Mouse (Mus musculus): ENCODE measurements around the gene Hlcs. TPM values are rescaled to one million over a fixed set of nuclear protein-coding genes. Genes with fewer than 3 reads are reported as not detected.

Gene Hlcs
- polyA plus RNA-seq, 1 experiment, result 12.6 TPM

DNA sequence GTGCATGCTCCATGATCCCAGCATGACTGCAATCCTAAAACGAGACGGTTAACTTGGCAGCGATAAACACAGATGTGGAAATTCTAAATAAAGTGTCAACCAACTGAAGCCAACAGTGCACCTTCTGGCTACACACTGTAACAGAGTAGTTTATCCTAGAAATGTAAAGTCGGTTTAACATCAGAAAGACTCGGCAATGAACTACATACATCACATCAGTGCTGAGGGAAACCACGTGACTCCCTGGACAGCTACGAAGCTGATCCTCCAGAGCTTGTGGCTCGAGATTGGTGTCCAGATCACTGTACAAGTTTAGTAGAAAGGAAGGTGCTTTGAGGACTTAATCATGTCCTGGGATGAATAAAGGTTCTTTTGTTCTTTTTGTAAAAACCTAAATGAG lies 155.6 kb downstream of the Hlcs start:
- Histone ChIP-seq H3K27ac (ENCODE audit: insufficient read depth, low read length) (no peak overlapping the region), H3K27me3 (ENCODE audit: control insufficient read depth, insufficient read depth, low read length, poor library complexity, severe bottlenecking) (no peaks in the 10 kb centered on the region), H3K9ac (ENCODE audit: low read depth, poor library complexity, severe bottlenecking) (no peak overlapping the region), H3K4me1 (ENCODE audit: control insufficient read depth, insufficient read depth, low read length) (peaks cover 2% of the 10 kb centered on the region), H3K4me3 (ENCODE audit: low read depth, low read length) (no peak overlapping the region), H3K9me3 (replicated peaks; ENCODE audit: control insufficient read depth, insufficient read depth, low read length, poor library complexity, severe bottlenecking) (no peaks in the 10 kb centered on the region), H3K36me3 (ENCODE audit: control insufficient read depth, insufficient read depth, low read length, poor library complexity, severe bottlenecking) (no peaks in the 10 kb centered on the region)
- TF ChIP-seq EP300 (IDR thresholded peaks at IDR 0.05; ENCODE audit: insufficient read depth, low read depth, low read length) (no peak), POLR2A (IDR thresholded peaks at IDR 0.05; ENCODE audit: insufficient read depth, low read length) (no peak), CTCF (IDR thresholded peaks at IDR 0.05; ENCODE audit: low read depth, low read length) (no peak)

DNA sequence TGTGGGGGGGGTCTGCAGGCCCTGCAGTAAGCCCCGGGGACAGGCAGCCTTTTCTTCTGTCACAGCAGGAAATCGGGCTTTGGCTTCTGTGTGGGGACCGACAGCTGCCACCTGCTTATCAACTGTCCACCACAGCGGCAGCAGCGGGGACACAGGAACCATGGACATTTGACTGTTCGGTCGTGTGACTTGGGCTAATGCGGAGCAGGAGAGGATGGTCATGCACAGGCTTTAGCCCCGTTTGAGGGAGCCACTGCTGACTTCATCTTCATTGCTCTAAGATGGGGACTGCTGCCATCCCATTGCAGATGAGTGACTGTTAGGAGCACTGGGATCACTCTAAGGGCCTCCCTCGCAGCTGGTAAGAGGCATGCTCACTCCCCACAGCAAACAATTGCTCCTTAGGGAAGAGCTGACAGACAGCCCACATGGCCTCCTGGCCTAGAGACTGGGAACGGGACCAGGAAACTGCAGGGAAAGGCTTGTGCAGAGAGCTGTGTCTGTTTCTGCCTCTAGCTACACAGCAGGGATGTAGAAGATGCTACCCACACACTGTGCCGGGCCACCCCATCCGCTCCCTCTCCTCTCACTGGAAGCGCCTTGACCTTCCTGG lies 158.2 kb downstream of the Hlcs start:
- Histone ChIP-seq H3K4me1 (ENCODE audit: control insufficient read depth, insufficient read depth, low read length) (no peaks in the 10 kb centered on the region), H3K36me3 (ENCODE audit: control insufficient read depth, insufficient read depth, low read length, poor library complexity, severe bottlenecking) (no peaks in the 10 kb centered on the region), H3K4me3 (ENCODE audit: low read depth, low read length) (no peak overlapping the region), H3K27ac (ENCODE audit: insufficient read depth, low read length) (no peak overlapping the region), H3K9me3 (replicated peaks; ENCODE audit: control insufficient read depth, insufficient read depth, low read length, poor library complexity, severe bottlenecking) (no peaks in the 10 kb centered on the region), H3K27me3 (ENCODE audit: control insufficient read depth, insufficient read depth, low read length, poor library complexity, severe bottlenecking) (no peaks in the 10 kb centered on the region), H3K9ac (ENCODE audit: low read depth, poor library complexity, severe bottlenecking) (no peak overlapping the region)
- no peak for TF ChIP-seq POLR2A (IDR thresholded peaks at IDR 0.05; ENCODE audit: insufficient read depth, low read length)
- TF ChIP-seq CTCF (IDR thresholded peaks at IDR 0.05; ENCODE audit: low read depth, low read length), result no peak
- TF ChIP-seq EP300 (IDR thresholded peaks at IDR 0.05; ENCODE audit: insufficient read depth, low read depth, low read length), result no peak

DNA sequence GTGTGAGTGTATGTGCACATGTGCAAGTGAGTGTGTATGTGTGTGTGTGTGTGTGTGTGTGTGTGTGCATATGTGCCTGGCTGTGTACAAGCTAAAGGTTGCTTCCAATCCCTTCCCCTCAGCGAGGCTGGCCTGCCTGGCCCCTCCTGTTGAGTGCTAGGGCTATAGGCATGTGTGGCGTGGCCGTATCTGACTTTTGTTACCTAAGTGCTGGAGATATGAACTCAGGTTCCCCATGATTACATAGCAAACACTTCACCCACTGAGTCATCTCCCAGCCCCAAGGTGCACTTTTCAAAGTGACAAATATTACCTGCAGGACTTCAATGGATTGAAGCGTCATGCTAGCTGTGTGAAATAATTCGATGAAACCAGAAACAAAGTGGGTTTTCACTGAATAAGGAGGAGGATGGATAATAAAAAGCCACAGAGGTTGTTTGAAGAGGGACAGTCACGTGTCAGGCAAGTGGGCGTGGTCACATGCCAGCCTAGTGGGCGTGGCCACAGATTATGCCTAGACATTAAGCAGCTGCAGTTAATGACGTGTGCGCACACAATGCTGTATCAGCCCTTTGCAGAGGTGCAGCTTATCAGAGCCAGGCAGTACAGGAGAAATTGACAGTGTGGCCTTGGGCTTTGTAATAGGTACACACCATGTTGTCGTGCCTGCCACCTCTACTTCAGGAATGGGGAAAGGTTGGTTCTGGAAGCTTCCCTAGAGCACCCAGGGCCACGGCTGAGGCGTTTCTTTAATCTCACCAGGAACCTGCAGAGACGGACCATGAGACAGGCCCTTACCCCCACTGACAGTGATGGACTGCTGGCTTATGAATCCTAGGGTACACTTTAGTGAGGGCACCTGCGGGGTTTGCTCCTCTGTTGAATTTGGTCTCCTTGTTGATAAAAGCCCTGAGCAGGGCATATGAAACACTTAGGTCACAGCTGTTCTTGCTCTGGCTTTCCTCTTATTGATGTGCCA lies 163.0 kb downstream of the Hlcs start:
- Histone ChIP-seq H3K9me3 (replicated peaks; ENCODE audit: control insufficient read depth, insufficient read depth, low read length, poor library complexity, severe bottlenecking) (no peaks in the 10 kb centered on the region), H3K4me1 (ENCODE audit: control insufficient read depth, insufficient read depth, low read length) (peaks cover 2% of the 10 kb centered on the region), H3K36me3 (ENCODE audit: control insufficient read depth, insufficient read depth, low read length, poor library complexity, severe bottlenecking) (no peaks in the 10 kb centered on the region), H3K9ac (ENCODE audit: low read depth, poor library complexity, severe bottlenecking) (no peak overlapping the region), H3K4me3 (ENCODE audit: low read depth, low read length) (no peak overlapping the region), H3K27me3 (ENCODE audit: control insufficient read depth, insufficient read depth, low read length, poor library complexity, severe bottlenecking) (no peaks in the 10 kb centered on the region), H3K27ac (ENCODE audit: insufficient read depth, low read length) (no peak overlapping the region)
- TF ChIP-seq POLR2A (IDR thresholded peaks at IDR 0.05; ENCODE audit: insufficient read depth, low read length), result no peak
- TF ChIP-seq EP300 (IDR thresholded peaks at IDR 0.05; ENCODE audit: insufficient read depth, low read depth, low read length), result no peak
- TF ChIP-seq CTCF (IDR thresholded peaks at IDR 0.05; ENCODE audit: low read depth, low read length), result no peak

DNA sequence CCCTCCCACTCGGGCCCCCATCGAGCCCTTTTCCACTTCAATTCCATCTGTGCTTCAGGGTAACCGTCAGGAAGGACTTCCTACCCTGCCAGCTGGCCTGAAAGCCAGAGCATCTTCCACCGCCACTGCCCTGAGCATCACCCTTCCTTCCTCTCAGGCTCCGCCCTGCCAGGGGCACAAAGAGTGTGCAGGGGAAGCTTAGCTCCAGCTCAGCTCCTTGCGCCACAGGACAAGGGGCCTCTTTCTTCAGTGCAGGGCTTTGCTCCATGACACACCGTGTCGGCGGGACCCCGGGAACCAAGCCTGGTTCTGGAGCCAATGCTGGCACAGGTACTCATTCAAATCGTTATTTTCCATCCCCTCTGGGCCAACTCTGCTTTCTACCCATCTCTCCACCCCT lies 165.2 kb downstream of the Hlcs start:
- H3K27me3 ChIP-seq (ENCODE audit: control insufficient read depth, insufficient read depth, low read length, poor library complexity, severe bottlenecking), result no peaks in the 10 kb centered on the region
- no peak overlapping the region for H3K9ac ChIP-seq (ENCODE audit: low read depth, poor library complexity, severe bottlenecking)
- no peaks in the 10 kb centered on the region for H3K9me3 ChIP-seq (replicated peaks; ENCODE audit: control insufficient read depth, insufficient read depth, low read length, poor library complexity, severe bottlenecking)
- TF ChIP-seq EP300 (IDR thresholded peaks at IDR 0.05; ENCODE audit: insufficient read depth, low read depth, low read length) (no peak), POLR2A (IDR thresholded peaks at IDR 0.05; ENCODE audit: insufficient read depth, low read length) (no peak), CTCF (IDR thresholded peaks at IDR 0.05; ENCODE audit: low read depth, low read length) (no peak)
- H3K27ac ChIP-seq (ENCODE audit: insufficient read depth, low read length), result no peak overlapping the region
- H3K4me1 ChIP-seq (ENCODE audit: control insufficient read depth, insufficient read depth, low read length), result peaks cover 2% of the 10 kb centered on the region
- H3K4me3 ChIP-seq (ENCODE audit: low read depth, low read length), result no peak overlapping the region
- H3K36me3 ChIP-seq (ENCODE audit: control insufficient read depth, insufficient read depth, low read length, poor library complexity, severe bottlenecking), result no peaks in the 10 kb centered on the region

DNA sequence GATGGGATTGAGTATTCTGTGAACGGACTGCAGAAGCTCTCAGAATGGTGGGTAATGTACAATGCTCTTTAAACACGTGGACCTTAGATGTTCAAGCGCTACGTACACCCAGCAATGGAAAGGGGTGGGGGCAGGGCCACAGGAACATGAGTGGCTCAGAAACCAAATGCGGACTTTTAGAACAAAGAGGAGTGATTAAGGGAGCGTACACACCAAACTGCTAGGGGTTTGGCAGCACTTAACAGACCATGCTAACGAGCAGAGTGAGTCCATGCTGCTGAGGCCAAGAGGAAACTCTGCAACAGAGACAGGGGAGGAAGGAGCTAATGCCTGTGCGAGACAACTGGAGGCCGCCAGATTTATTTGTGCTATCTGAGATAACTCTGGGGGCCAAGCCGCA lies 170.0 kb downstream of the Hlcs start:
- TF ChIP-seq EP300 (IDR thresholded peaks at IDR 0.05; ENCODE audit: insufficient read depth, low read depth, low read length), result no peak
- no peak for TF ChIP-seq CTCF (IDR thresholded peaks at IDR 0.05; ENCODE audit: low read depth, low read length)
- TF ChIP-seq POLR2A (IDR thresholded peaks at IDR 0.05; ENCODE audit: insufficient read depth, low read length), result no peak
- H3K9me3 ChIP-seq (replicated peaks; ENCODE audit: control insufficient read depth, insufficient read depth, low read length, poor library complexity, severe bottlenecking), result no peaks in the 10 kb centered on the region
- no peak overlapping the region for H3K4me3 ChIP-seq (ENCODE audit: low read depth, low read length)
- no peaks in the 10 kb centered on the region for H3K36me3 ChIP-seq (ENCODE audit: control insufficient read depth, insufficient read depth, low read length, poor library complexity, severe bottlenecking)
- no peaks in the 10 kb centered on the region for H3K4me1 ChIP-seq (ENCODE audit: control insufficient read depth, insufficient read depth, low read length)
- no peak overlapping the region for H3K9ac ChIP-seq (ENCODE audit: low read depth, poor library complexity, severe bottlenecking)
- H3K27ac ChIP-seq (ENCODE audit: insufficient read depth, low read length), result no peak overlapping the region
- no peaks in the 10 kb centered on the region for H3K27me3 ChIP-seq (ENCODE audit: control insufficient read depth, insufficient read depth, low read length, poor library complexity, severe bottlenecking)

DNA sequence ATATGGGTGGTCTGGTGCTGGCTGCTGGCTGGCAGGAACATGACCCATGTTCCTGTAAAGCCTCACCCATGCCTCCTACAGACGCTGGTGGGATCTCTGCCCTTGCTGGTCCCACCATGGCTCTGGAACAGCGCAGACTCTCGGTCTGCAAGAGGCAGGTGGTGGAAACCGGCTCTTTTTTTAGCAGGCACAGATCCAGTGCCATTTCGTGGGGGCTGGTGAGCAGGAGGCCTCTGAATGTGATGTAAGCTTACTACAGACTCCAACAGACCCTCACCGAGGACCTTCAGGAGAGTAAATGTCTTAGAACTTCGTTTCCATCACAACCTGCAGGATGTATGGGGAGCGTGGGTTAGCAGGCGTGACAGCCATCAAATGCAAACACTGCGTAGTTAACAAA lies 172.6 kb downstream of the Hlcs start:
- Histone ChIP-seq H3K4me3 (ENCODE audit: low read depth, low read length) (no peak overlapping the region), H3K9ac (ENCODE audit: low read depth, poor library complexity, severe bottlenecking) (no peak overlapping the region), H3K4me1 (ENCODE audit: control insufficient read depth, insufficient read depth, low read length) (no peaks in the 10 kb centered on the region), H3K36me3 (ENCODE audit: control insufficient read depth, insufficient read depth, low read length, poor library complexity, severe bottlenecking) (no peaks in the 10 kb centered on the region), H3K9me3 (replicated peaks; ENCODE audit: control insufficient read depth, insufficient read depth, low read length, poor library complexity, severe bottlenecking) (no peaks in the 10 kb centered on the region), H3K27ac (ENCODE audit: insufficient read depth, low read length) (no peak overlapping the region), H3K27me3 (ENCODE audit: control insufficient read depth, insufficient read depth, low read length, poor library complexity, severe bottlenecking) (no peaks in the 10 kb centered on the region)
- no peak for TF ChIP-seq POLR2A (IDR thresholded peaks at IDR 0.05; ENCODE audit: insufficient read depth, low read length)
- TF ChIP-seq EP300 (IDR thresholded peaks at IDR 0.05; ENCODE audit: insufficient read depth, low read depth, low read length), result no peak
- no peak for TF ChIP-seq CTCF (IDR thresholded peaks at IDR 0.05; ENCODE audit: low read depth, low read length)

All from ES-Bruce4 (cell line).